Mouse (Mus musculus) lung, postnatal 36 days (tissue): ENCODE data around the gene Kif18a.

ENCODE experiments used
- DNase-seq: peaks from one replicate; pipeline ENCODE4 v3.0.0; 2022; ENCODE audit warnings: mixed read lengths

Kif18a gene

DNA sequence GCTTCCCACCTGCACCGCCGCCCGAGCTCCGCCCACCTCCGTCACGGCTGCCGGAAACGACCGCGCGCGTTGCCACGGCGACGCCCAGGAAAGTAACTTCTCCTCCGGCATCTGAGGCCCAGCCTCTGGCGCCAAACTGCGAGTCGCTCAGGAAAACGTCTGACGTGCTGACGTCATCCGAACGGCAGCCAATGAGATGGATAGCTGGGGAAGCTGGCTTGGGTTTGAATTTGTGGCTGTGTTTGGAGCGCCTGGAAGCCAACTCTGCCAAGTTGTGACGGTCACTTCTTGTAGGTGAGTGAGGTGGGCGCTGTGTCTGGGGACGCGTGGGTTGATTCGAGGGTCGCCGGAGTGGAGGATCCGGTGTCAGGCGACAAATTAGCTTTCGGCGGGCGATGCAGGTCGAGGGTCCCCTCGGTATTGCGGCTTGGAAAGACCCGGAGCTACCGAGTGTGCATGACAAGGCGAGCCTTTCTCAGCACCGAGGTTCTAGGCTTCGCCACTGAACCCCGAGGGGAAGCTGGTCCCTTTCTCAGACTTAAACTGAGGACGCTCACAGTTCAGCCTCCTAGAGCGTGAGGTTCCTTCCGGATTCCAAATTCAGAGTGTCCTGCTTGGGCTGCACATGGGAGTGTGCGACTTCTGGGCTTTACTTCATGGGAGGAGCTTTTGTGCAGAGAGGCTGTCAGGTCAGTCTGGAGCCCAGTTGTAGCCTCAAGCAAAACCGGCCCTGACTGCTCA lies at the start of gene Kif18a, which contains the start of gene Mettl15:
Gene Kif18a (plus strand): TSS at position 139 of the 741 bp plus-strand sequence.
Gene Mettl15 (minus strand): TSS at position 149 of the 741 bp plus-strand sequence.
- peak; percentile 97 for DNase-seq

DNA sequence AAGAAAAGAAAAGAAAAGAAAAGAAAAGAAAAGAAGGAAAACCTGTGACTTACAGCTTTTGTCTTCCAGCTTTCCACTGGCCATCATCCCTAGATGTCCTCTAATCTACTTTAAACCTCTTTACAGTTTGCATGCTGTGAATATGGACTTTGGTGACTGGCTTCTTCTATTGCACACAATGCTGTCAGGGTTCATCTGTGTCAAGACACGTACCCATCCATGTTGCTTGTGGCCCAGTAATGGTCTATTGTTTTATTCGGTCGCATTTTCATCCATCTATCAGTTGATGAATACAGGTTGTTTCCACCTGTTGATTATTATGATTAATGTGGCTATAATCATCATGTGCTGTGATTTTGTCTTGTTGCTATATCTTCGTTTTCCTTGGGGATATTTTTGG lies 46.7 kb upstream of the Kif18a start:
- DNase-seq = no peak

DNA sequence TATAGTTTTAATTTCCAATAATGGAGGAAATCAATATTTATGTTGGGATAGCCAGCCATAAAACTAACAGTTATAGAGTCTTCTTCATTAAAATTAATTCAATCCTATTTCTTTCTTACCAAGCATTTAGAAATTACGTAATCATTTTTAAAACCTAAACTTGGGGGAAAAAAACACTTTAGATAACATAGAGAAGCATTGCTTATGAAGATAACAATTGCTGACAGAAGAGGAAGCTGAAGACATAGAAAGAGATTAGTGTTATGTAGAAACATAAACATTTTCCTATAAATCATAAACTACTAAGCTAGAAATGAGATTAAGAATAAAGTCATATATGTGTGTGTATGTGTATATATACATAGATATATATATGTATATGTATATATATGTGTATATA lies 44.8 kb upstream of the Kif18a start:
- no peak for DNase-seq

- no peak for DNase-seq
These were observed 38.6 kb upstream of the Kif18a start for GRCm38 (mm10) chr2:109241947-109242346.

DNA sequence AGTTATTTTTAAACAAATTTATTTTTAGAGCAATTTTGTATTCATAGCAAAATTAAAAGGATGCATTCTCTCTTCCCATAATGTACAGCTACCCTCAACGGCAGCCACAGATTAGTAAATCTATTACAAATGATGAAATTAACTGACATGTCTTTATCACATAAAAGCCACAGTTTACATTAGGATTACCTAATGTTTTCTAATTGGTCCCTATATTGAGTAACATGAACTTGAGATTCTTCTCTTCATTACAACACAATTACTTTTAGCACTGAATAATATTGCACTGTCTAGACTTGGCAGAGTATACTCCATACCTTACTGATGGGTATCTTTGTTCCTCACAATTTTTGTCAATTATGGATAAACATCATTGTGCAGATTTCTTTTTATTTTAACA lies 17.8 kb upstream of the Kif18a start:
- no peak for DNase-seq

DNA sequence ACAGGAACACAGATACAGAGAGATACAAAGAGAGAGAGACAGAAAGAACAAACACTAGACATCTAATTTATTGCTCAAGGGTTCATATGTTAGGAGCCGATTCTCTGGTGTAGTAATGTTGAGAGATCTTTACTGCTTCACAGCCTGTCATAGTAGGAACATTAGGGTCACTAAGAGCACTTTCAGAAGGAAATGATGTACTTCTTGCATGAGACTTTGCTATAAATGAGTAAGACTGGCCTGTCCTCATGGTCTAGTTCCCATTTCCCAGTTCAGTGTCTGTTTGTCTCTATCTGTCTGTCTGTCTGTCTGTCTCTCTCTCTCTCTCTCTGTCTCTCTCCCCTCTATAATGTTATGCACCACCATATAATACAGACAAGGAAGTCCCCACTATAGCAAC lies 7.4 kb upstream of the Kif18a start:
- no peak for DNase-seq

- DNase-seq = no peak
These were observed 2.9 kb upstream of the Kif18a start for GRCm38 (mm10) chr2:109277593-109277992.

DNA sequence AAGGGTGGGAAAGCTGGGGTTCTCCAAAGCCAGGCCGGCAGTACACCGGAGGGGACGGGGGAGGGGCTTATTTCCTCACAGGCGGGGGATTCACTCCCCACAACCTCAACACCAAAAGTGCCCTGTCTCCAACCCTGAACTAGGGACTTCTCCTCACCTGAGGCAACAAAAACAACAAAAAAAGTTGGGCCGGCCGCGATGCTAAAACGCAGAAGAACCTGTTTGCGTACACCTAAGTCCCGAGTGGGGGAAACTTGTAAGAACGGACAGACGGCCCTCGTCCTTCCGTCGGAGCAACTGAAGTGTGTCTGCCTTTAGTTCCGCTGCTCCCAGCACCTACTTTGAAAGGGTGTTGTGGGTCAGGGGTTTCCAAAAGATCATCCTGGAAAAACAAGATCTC lies 2.5 kb upstream of the Kif18a start:
- DNase-seq = peak; percentile 62

DNA sequence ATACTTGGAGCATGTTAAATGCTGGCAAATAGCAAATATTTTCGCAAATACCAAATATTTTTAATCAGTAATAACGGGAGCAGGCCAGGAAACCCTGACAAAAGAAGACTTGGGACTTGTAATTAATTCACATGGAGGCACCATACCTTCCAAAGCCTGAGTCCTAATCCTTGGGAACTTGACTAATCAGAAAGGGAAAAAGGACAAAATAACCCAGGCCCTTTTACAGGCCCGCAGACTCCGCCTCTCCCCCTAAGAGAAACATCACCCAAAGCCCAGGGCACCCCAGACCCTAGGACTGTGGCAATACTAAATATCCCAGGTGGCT lies 302 bp upstream of the Kif18a start:
- DNase-seq = no peak

GRCm38 (mm10) chr2:109281341-109281690 lies 778 bp downstream of the Kif18a start:
- no peak for DNase-seq

- DNase-seq = no peak
These were observed 3.6 kb downstream of the Kif18a start for GRCm38 (mm10) chr2:109284121-109284520.

DNA sequence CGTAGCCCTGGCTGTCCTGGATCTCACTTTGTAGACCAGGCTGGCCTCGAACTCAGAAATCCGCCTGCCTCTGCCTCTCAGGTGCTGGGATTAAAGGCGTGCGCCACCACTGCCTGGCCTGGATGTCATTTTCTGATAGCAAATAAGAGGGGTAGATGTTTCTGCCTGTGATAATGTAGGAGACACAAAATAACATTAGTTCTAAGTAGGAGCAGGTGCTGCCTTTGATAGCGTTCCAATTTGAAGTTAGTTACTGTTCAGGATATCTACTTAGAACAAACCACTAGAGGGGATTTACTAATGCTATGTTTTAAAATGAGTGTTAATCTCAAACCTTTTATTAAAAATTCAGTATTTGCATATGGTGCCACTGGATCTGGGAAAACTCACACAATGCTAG lies 8.8 kb downstream of the Kif18a start:
- DNase-seq = no peak

- no peak for DNase-seq
These were observed 15.7 kb downstream of the Kif18a start for GRCm38 (mm10) chr2:109296264-109296663.

GRCm38 (mm10) chr2:109298160-109298559 lies 17.6 kb downstream of the Kif18a start:
- DNase-seq = no peak

GRCm38 (mm10) chr2:109302234-109302633 lies 21.7 kb downstream of the Kif18a start:
- no peak for DNase-seq

- DNase-seq = no peak
These were observed 23.1 kb downstream of the Kif18a start for GRCm38 (mm10) chr2:109303638-109304037.

- no peak for DNase-seq
These were observed 30.8 kb downstream of the Kif18a start for GRCm38 (mm10) chr2:109311369-109311768.

- DNase-seq = no peak
These were observed 51.3 kb downstream of the Kif18a start for GRCm38 (mm10) chr2:109331807-109332206.

DNA sequence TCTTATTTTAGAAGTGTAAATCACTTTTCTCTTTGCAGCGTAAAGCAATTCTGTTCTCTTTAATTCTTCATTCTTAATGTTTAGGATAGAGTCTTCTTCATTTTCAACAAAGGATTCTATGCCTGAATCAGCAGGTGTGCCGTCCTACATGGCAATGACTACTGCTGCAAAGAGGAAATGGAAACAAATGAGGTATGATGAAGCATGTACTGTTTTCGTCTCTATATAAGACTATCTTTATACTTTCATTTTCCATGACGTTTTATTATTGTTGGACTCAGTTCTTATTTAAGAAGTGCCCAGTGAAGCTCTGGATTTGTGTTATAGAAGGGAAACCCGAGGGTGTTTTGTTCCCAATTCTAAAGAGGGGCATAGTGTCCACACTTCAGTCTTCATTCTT lies 53.7 kb downstream of the Kif18a start:
- no peak for DNase-seq

- no peak for DNase-seq
These were observed 55.2 kb downstream of the Kif18a start for GRCm38 (mm10) chr2:109335765-109336164.

GRCm38 (mm10) chr2:109345386-109345785 lies 64.8 kb downstream of the Kif18a start:
- no peak for DNase-seq

DNA sequence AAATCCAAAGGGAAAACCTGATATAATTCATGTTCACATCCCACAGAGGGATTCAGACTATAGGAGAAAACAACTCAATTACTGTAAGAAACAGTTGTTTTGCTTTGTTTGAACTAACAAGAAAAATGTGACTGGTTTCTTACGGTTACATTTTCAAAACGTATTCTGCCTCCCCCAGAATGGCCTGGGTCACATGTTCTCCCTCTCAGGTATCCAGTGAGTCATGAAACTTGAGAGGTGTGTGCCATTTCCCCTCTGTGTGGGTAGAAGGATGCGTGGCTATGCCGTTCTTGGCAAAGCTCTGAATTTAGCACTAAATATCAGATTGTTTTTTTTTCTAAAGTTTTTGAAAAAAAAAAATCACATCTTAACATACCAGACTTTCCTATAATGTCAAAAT lies 68.2 kb downstream of the Kif18a start:
- no peak for DNase-seq

DNA sequence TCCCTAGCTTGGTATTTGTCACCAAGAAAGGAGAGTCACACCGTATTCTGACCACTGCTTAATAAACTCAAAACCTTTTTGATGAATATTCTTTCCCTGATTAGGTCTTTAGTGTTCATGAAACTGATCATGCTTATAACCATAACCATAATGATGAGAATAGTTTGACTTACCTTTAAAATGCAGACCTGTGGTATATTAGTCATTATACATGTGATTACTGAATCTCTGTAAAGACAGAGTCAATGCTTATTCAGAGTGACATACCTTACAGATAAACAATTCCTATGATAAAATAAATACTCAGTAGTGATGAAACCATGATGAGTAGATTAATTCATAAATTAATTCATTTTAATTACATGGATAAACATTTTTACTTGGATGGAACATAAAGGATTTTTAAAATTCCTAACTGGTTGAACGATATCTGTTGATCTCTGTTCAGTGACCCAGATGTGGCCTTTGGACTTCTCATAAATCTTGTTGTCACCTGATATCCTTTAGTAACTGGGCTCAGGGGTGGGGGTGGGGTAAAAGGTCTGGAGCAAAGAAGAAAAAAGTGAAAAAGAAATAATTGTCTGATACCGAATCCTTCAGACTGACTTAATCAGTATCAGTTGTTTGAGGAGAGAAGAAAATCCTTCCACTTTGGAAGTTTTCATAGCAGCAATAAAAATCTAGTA lies 78.1 kb downstream of the Kif18a start:
- DNase-seq = no peak

- DNase-seq = no peak
These were observed 85.4 kb downstream of the Kif18a start for GRCm38 (mm10) chr2:109365962-109366361.

- no peak for DNase-seq
These were observed 94.3 kb downstream of the Kif18a start for GRCm38 (mm10) chr2:109374881-109375280.
